Mouse (Mus musculus) embryonic facial prominence, embryonic 13.5 days (tissue): ENCODE results near the gene Scd4. TPM values are rescaled to one million over a fixed set of nuclear protein-coding genes. Genes with fewer than 3 reads are reported as not detected.

Experiments
- ATAC-seq: fragments of 200-750 bp; cut with Nextera tagmentation; 2 replicates; pipeline ENCODE4 v1.8.0; 2017; ENCODE audit warnings: low read depth; ENCODE audit not compliant: insufficient number of reproducible peaks, insufficient read depth, low FRiP score, low TSS enrichment
- H3K27ac ChIP-seq: fragments of 300-500 bp; sonication (generic); 2 replicates; pipeline ENCODE4 v1.5.1; 2015; ENCODE audit warnings: moderate library complexity, mild to moderate bottlenecking, inconsistent platforms
- H3K27me3 ChIP-seq: fragments of 300-500 bp; sonication (generic); 2 replicates; pipeline ENCODE4 v1.6.1; 2015; ENCODE audit warnings: mild to moderate bottlenecking, inconsistent platforms
- H3K36me3 ChIP-seq: fragments of 300-500 bp; sonication (generic); 2 replicates; pipeline ENCODE4 v1.6.1; 2015; ENCODE audit warnings: mild to moderate bottlenecking, inconsistent platforms
- H3K4me1 ChIP-seq: fragments of 300-500 bp; sonication (generic); 2 replicates; pipeline ENCODE4 v1.6.1; 2015; ENCODE audit warnings: inconsistent platforms
- H3K4me2 ChIP-seq: fragments of 300-500 bp; sonication (generic); 2 replicates; pipeline ENCODE4 v1.6.1; 2015; ENCODE audit warnings: moderate library complexity, mild to moderate bottlenecking, inconsistent platforms
- H3K4me3 ChIP-seq: fragments of 300-500 bp; sonication (generic); 2 replicates; pipeline ENCODE4 v1.5.1; 2015; ENCODE audit warnings: mild to moderate bottlenecking, inconsistent platforms
- H3K9ac ChIP-seq: fragments of 300-500 bp; sonication (generic); 2 replicates; pipeline ENCODE4 v1.6.1; 2015; ENCODE audit warnings: mild to moderate bottlenecking, inconsistent platforms
- H3K9me3 ChIP-seq: fragments of 300-500 bp; sonication (generic); 2 replicates; pipeline ENCODE4 v1.6.1; 2016; ENCODE audit warnings: inconsistent platforms
- WGBS: fragments of 180-500 bp; shearing (Covaris S2); methylation state at CpG from one replicate; pipeline ENCODE4 v1.1.7; 2015; ENCODE audit warnings: mixed read lengths; 5-methylcytosine and 5-hydroxymethylcytosine counted together
- polyA plus RNA-seq: library from polyadenylated mRNA; unstranded; fragments of >200 nt; fragmentation: Nextera tagmentation; extraction: Ambion mirVana; gene quantifications from 2 replicates; pipeline ENCODE4 v1.2.1, GENCODE M21; 2015

The Scd4 gene
- 0.15 and 0.25 TPM in 2 replicates for polyA plus RNA-seq

DNA sequence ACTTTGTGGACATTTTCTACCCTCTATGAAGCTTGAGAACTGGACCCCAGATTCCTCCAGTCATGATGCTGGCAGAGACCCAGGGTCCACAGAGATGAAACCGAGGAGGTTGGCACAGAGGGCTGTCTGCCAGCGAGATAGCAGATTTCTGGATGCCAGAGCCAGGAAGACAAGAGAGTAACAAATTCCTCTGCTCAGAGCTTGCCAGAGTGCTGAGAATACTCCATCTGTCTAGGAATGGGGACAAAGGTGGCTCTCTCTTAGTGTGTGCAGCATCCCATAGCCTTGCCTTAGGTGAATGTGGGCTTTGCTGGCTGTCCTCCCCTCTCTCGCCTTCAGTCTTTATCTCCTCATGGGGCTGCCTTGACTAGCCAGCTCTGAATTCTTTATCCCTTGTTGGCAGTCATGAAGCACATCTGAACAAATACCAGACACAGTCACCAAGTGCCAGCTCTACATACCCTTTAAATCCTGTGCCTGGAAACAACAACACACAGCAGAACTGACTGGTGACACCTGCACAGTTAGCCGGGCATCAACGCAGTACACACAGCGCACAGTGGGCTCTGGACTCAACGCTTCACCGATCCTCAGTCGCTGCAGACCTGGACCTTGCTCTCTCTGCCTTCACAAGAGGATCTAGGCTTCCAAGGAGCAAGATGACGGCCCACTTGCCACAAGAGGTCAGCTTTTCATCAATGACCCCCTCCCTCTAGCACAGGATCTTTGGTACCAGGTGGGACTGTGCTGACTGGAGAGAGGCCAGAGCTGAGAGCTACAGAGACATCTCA, at the start of gene Scd4:
Gene Scd4, plus strand, starts transcription at position 260 of the 791 bp plus-strand sequence.
- Histone ChIP-seq H3K36me3 (no peaks in the 10 kb centered on the region), H3K9me3 (no peaks in the 10 kb centered on the region), H3K27me3 (no peaks in the 10 kb centered on the region), H3K4me2 (no peak within 1 kb of the TSS), H3K4me1 (no peaks in the 10 kb centered on the region), H3K4me3 (no peak within 1 kb of the TSS), H3K9ac (no peak within 1 kb of the TSS), H3K27ac (no peak within 1 kb of the TSS)
- no peak for ATAC-seq
- WGBS = 81% methylated on average over 10 of the region's 10 CpGs

DNA sequence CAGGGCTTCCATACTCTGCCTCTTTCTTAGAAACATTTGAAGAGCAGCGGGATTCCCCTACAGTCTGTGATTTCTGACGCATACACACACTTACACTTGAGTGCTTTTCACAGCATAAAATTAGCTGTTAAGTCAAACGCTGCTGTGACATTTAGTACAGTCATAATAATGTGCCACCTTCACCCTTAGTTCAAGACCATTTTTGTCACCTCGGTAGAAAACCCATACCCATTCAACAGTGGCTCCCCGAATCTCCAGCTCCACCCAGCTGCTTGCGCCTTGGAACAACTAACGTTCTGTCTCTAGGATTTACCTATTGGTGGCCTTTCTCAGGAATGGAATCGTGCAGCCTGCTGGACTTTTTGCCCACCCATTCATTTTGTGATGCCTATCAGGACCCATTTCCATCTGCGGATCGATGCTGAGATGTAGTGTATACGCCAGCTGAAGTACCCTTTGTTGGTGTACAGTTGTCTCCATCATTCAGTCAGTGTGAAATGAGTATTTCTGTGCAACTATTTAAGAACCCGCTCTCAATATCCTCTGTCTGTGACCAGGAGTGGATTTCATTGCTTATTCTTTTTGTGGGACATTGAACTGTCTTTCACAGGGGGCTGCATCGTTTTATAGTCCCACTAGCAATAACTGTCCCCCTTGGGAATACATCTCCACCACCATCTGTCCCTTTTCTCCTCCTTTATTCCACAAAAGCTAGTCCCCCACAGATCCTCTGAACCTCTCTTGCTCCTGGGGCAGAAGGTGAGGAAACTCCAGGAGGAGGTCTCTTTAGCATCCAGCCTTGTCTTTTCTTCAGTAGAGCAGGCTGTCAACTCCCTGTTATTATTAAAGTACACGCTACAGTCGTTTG, 49.5 kb upstream of the Scd4 start:
- Histone ChIP-seq H3K4me3 (peak overlapping the region; percentile 49), H3K9ac (peak overlapping the region; percentile 69), H3K9me3 (no peaks in the 10 kb centered on the region), H3K4me2 (peak overlapping the region; percentile 87), H3K27me3 (no peaks in the 10 kb centered on the region), H3K36me3 (no peaks in the 10 kb centered on the region), H3K27ac (peak overlapping the region; percentile 99), H3K4me1 (peaks cover 46% of the 10 kb centered on the region)
- no peak for ATAC-seq
- 33% methylated on average over 15 of the region's 15 CpGs for WGBS

DNA sequence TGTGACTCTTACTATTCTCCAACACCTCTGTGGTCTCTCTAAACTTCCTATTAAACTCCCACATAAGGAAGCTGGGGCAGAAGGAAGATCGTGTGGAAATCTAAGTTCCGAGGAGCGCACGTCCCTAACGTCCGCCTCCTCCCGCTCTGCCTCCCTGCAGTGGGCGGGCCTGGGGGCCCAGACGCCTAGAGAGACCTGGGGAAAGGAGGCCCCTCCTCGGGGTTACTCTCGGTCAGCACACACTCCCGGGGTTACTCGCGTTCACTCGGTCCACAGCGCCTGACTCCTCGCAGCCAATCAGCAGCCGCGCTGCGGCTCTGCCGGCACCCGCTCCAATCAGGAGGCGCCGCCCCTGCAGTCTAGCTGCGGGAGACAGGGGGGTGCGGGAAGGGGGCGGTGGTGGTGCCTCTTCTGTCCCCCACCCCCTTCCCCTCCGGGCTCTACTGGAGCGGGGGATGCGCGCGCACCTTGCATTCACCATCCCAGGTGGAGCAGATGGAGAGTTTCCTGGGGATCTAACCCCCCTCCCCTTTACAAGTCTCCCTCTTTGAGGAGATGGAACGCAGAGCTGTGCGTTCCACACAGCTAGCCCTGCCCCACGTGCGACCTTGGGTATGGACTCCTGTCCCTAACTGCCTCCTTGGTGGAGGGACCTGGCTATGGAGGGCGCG, 48.7 kb upstream of the Scd4 start:
- H3K4me1 ChIP-seq = peaks cover 47% of the 10 kb centered on the region
- no peaks in the 10 kb centered on the region for H3K9me3 ChIP-seq
- H3K4me3 ChIP-seq = peak overlapping the region; percentile 49
- H3K9ac ChIP-seq = peak overlapping the region; percentile 69
- peak; percentile 99 for ATAC-seq
- under 1% methylated on average over 38 of the region's 38 CpGs for WGBS
- H3K36me3 ChIP-seq = no peaks in the 10 kb centered on the region
- no peaks in the 10 kb centered on the region for H3K27me3 ChIP-seq
- H3K27ac ChIP-seq = peak overlapping the region; percentile 99
- peak overlapping the region; percentile 87 for H3K4me2 ChIP-seq

DNA sequence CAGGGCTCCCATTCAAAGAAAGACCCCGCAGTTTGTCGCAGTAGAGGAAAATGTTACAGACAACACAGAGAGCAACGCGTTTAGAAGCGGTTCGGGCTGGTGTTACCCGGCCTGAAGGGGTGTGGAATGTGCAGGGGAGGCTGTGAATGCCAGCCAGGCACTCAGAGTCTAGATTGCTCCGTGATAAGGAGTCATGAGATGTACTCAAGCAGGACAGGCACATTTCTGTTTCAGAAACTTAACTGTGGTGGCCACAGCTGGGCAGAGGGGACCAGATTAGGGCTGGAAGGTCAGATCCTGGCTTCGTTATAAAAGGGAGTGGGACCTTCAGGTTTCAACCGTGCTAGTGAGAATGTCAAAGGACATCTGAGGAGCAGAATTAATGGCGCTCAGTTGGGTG, 48.2 kb upstream of the Scd4 start:
- H3K9me3 ChIP-seq = no peaks in the 10 kb centered on the region
- no peak for ATAC-seq
- peaks cover 51% of the 10 kb centered on the region for H3K4me1 ChIP-seq
- H3K4me3 ChIP-seq = peak overlapping the region; percentile 49
- H3K27ac ChIP-seq = peak overlapping the region; percentile 99
- 1% methylated on average over 11 of the region's 11 CpGs for WGBS
- H3K9ac ChIP-seq = peak overlapping the region; percentile 69
- H3K36me3 ChIP-seq = no peaks in the 10 kb centered on the region
- H3K4me2 ChIP-seq = peak overlapping the region; percentile 87
- H3K27me3 ChIP-seq = no peaks in the 10 kb centered on the region

DNA sequence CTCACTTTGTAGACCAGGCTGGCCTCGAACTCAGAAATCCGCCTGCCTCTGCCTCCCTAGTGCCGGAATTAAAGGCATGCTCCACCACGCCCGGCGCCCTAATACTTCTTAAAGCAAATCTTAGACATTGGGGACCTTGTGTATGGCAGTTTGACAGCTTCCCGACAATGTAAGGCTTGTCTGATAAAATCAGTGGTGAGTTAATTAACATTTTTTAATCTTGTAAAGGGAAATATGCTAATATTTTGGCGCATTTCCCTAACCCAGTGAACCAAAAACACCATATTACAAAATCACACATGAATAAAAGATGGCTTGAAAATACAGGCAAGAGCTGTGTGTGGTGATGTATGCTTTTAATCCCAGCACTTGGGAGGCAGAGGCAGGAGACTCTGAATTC, 47.3 kb upstream of the Scd4 start:
- Histone ChIP-seq H3K4me2 (no peak overlapping the region), H3K27me3 (no peaks in the 10 kb centered on the region), H3K9me3 (no peaks in the 10 kb centered on the region), H3K4me3 (no peak overlapping the region), H3K9ac (no peak overlapping the region), H3K4me1 (peaks cover 55% of the 10 kb centered on the region), H3K27ac (no peak overlapping the region), H3K36me3 (no peaks in the 10 kb centered on the region)
- WGBS = 93% methylated on average over 8 of the region's 8 CpGs
- ATAC-seq = no peak

DNA sequence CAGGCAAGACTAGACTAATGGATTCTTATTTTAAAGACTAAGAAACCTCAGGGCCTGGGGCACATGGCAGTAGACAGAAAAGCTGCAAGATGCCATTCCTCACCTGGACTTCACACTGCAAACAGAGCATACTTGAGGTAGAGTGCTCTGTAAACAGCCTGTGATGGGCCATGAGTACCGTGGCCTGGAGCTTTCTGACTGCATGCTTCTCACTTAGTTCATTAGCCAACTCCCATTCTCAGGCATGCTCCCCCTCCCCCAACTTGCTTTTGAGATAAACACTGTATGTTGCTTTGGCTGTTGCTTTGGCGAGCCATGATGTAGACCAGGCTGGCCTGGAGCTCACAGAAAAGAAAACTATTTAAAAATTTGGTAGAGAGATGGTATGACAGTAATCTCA, 46.8 kb upstream of the Scd4 start:
- 50% methylated on average over 2 of the region's 2 CpGs for WGBS
- H3K27ac ChIP-seq = no peak overlapping the region
- no peak overlapping the region for H3K4me2 ChIP-seq
- no peaks in the 10 kb centered on the region for H3K27me3 ChIP-seq
- no peaks in the 10 kb centered on the region for H3K36me3 ChIP-seq
- no peaks in the 10 kb centered on the region for H3K9me3 ChIP-seq
- no peak overlapping the region for H3K4me3 ChIP-seq
- peaks cover 49% of the 10 kb centered on the region for H3K4me1 ChIP-seq
- no peak for ATAC-seq
- no peak overlapping the region for H3K9ac ChIP-seq

DNA sequence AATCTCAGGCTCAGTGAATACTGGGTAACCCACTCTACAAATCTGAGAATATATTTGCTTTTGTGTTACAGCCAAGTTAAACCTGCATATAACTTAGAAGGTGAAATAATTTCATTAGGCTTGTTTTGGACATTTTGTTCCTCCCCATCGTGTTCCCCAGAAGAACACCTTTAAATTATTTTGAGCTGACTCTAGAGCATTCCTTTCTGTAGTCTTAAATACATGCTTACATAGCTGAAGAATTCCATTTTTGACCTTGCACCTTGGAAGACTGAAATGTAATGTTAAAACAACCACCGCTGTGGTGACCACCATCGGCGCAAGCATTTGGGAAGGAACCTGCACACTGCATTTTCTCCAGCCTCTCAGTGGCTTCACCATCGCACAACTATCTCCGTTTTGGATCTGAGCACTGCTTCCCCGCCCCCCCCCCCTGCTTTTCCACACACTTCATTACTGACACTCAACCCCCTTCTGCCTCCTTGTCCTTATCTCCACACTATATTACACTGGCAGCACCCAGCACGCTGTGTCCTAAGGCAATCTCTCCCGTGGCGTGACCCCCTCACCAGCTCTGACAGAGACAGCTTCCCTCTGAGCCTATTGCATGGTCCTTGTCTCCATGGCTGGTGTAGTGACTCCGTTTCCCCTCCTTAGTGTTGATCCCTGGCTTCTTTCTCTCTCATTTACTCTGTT, 45.3 kb upstream of the Scd4 start:
- H3K36me3 ChIP-seq = no peaks in the 10 kb centered on the region
- H3K27me3 ChIP-seq = no peaks in the 10 kb centered on the region
- ATAC-seq = no peak
- no peak overlapping the region for H3K9ac ChIP-seq
- H3K4me2 ChIP-seq = no peak overlapping the region
- no peak overlapping the region for H3K27ac ChIP-seq
- 66% methylated on average over 11 of the region's 11 CpGs for WGBS
- H3K4me1 ChIP-seq = peaks cover 45% of the 10 kb centered on the region
- H3K9me3 ChIP-seq = no peaks in the 10 kb centered on the region
- H3K4me3 ChIP-seq = no peak overlapping the region

DNA sequence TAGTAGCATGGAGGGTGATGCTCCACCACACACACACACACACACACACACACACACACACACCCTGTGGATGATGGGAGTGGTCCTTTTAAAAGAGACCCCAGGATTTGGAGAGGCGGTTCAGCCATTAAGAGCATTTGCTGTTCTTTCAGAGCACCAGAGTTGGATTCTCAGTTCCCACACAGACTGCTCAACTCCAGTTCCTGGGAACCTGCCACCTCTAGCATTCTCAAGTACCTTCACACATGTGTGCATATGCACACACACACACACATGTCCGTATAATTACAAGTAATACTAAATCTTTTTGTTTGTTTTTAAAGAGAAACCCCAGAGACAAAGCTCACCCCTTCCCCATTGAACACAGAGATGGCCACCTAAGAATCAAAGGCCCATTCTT, 40.8 kb upstream of the Scd4 start:
- no peak overlapping the region for H3K9ac ChIP-seq
- peaks cover 48% of the 10 kb centered on the region for H3K4me1 ChIP-seq
- no peaks in the 10 kb centered on the region for H3K27me3 ChIP-seq
- H3K27ac ChIP-seq = peak overlapping the region; percentile 99; the same call in 1 of the 2 replicates
- WGBS = 89% methylated on average over 2 of the region's 2 CpGs
- H3K4me3 ChIP-seq = no peak overlapping the region
- peak overlapping the region; percentile 100; the same call in 1 of the 2 replicates for H3K4me2 ChIP-seq
- no peak for ATAC-seq
- peaks cover 22% of the 10 kb centered on the region for H3K36me3 ChIP-seq
- no peaks in the 10 kb centered on the region for H3K9me3 ChIP-seq

DNA sequence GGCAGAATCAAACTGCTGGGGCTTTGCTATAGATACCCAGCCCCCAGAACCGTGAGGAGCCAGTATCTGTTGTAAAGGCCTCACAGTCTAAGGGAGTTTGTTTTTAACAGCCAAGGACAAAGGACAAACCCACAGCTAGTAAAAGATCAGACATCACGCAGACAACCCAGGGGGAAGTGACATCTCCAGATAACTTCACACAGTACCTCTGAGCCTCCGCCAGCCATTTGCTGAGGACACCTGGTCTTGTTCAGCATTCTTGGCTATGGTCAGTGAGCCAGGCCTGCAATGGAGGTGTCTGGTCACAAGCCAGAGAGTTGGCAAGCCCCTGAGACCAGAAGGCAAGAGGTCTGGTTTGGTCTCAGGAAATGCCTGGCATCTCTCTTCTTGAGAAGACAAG, 40.4 kb upstream of the Scd4 start:
- Histone ChIP-seq H3K27ac (peak overlapping the region; percentile 99), H3K4me1 (peaks cover 52% of the 10 kb centered on the region), H3K4me3 (peak overlapping the region; percentile 91), H3K9me3 (no peaks in the 10 kb centered on the region), H3K4me2 (peak overlapping the region; percentile 100), H3K9ac (peak overlapping the region; percentile 74; the same call in 1 of the 2 replicates), H3K27me3 (no peaks in the 10 kb centered on the region), H3K36me3 (peaks cover 26% of the 10 kb centered on the region)
- 67% methylated on average over 3 of the region's 3 CpGs for WGBS
- ATAC-seq = no peak

DNA sequence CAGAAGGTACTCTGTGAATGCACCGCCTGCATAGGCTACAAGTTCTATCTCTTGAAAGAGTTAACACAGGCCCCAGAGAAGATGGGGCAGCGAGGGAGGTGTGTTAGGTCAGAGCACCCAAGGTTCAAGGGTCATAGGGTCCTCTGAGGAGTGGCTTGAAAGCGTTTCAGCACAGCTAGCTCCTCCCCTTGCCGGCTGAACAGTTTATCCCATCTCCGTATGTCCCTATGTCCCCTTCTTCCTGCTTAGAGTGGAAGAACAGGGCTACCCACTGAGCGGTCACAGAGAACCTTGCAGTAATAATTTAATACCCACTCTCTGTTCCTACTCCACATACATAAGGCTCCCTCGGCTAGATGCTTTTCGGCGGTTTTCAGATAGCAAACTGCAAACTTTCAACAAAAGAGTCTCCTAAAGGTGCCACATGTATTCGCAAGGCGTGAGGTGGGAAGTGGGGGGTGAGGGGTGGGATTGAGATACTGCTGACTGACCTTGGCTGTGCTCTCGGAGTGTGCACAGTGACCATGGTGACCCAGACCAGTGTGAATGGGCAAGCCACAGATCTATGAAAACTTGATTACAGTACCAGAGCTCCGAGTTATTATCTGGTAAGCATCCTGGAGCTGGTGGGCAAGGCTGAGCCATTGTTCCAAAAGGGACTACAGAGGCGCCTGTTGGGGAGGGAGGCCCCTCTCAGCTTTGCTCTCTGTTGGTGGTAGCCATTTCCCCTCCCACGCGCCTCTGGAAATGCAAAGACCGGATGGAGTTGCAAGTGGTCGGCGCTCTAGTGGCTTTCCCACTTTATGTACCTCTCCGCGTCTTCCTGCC, 39.7 kb upstream of the Scd4 start, which contains the start of gene Scd2:
Gene Scd2, plus strand, starts transcription at position 734 of the 828 bp plus-strand sequence.
- no peak; the same call in 1 of the 2 replicates for ATAC-seq
- Histone ChIP-seq H3K27ac (peak within 1 kb of the TSS; percentile 99), H3K9ac (peak within 1 kb of the TSS; percentile 98), H3K9me3 (no peaks in the 10 kb centered on the region), H3K4me3 (peak within 1 kb of the TSS; percentile 91), H3K4me2 (peak within 1 kb of the TSS; percentile 100), H3K4me1 (peaks cover 56% of the 10 kb centered on the region), H3K27me3 (no peaks in the 10 kb centered on the region), H3K36me3 (peaks cover 33% of the 10 kb centered on the region)
- WGBS = 4% methylated on average over 21 of the region's 21 CpGs
